Mouse (Mus musculus) Patski (cell line): ENCODE results near the gene Lrrc39. TPM values are rescaled to one million over a fixed set of nuclear protein-coding genes. Genes with fewer than 3 reads are reported as not detected.

Experiments
- ATAC-seq: fragments of 100-300 bp; one replicate; pipeline ENCODE4 v1.8.0; 2021
- CTCF ChIA-PET: fragments of 350-600 bp; sonication (Branson Sonifier 250); formaldehyde crosslinking; loops from one replicate; lab custom pipeline; 2022; ENCODE audit warnings: inconsistent platforms; lab: Charles Lee
- POLR2A ChIA-PET: fragments of 350-600 bp; sonication (Branson Sonifier 250); formaldehyde crosslinking; loops from one replicate; lab custom pipeline; 2022; ENCODE audit warnings: antibody characterized with exemption, inconsistent platforms; lab: Charles Lee
- DNase-seq: peaks from one replicate; pipeline ENCODE4 v3.0.0-alpha.2; 2011; ENCODE audit warnings: low read depth, low spot score
- H3K27me3 ChIP-seq: fragments of 371-371 bp; one replicate; pipeline ENCODE4 v1.5.1; 2021
- CTCF ChIP-seq: fragments of 100-300 bp; IDR thresholded peaks from one replicate; pipeline ENCODE4 v1.5.1; 2021
- in situ Hi-C: fragments of 300-500 bp; cut with MboI; formaldehyde crosslinking; loops from 3 replicates; pipeline ENCODE4 v1.11.1; 2018; ENCODE audit warnings: low pct_unique_long_range_greater_than_20kb, mixed read lengths
- polyA plus RNA-seq: library from polyadenylated mRNA; unstranded; gene quantifications from one replicate; pipeline ENCODE4 v1.2.3, GENCODE M21; 2021

The Lrrc39 gene
- polyA plus RNA-seq, 1 experiment from 2014 or later: 0.26 TPM

DNA sequence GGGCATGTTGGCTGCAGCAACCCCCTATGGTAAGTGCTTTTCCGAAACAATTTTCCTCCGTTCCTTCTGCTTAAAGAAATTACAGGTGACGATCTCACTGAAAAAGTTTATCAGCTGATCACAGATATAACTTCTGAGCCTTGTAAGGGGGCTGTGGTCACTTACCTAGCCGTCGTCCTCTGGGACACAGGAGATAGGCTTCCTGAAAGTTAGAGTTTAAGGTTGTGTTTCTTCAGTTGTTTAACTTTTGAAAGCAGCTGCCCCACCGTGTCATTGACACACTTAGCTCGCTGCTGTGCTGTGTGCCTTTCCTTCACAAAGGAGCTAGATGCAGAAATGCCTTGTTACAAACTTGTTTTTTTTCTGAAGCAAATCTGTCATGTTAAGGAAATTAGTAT lies 321 bp downstream of the Lrrc39 start:
- POLR2A ChIA-PET: interaction anchor here (0.5 to 1.3 kb wide), 3 partner anchors 12 to 222 kb away, joined by 3 read pairs; no protein-coding TSS in a partner anchor
- CTCF ChIA-PET: interaction anchor here (0.8 to 1.6 kb wide), 7 partner anchors 9 to 544 kb away, joined by 3 to 5 read pairs (median 4); no protein-coding TSS in a partner anchor
- in situ Hi-C loops: no loop called here
- DNase-seq (no peak), ATAC-seq (no peak)
- H3K27me3 ChIP-seq: no peaks in the 10 kb centered on the region
- no peak for TF ChIP-seq CTCF

DNA sequence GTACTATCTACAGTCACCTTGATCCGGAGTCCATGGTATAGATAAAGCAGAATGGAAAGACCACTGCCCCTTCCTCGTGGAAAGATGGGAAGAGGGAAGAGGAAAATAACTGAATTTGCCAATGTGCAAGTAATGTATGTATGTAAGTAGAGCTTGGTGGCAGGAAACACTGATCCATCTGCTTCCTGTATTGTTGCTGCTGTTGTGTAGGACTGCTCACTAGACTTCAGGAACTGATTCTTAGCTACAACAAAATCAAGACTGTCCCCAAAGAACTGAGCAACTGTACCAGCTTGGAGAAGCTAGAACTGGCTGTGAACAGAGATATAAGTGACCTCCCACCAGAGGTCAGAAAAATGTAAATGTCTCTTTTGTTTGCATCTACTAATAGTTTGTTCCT lies 7.9 kb downstream of the Lrrc39 start:
- no peak for TF ChIP-seq CTCF
- ATAC-seq (no peak), DNase-seq (no peak)
- in situ Hi-C loops: no loop called here
- ChIA-PET CTCF (interaction anchor here (1.3 to 1.5 kb wide), 2 partner anchors 16 to 237 kb away, joined by 4 read pairs; no protein-coding TSS in a partner anchor), POLR2A (no interaction called here)
- peaks cover 5% of the 10 kb centered on the region for H3K27me3 ChIP-seq

DNA sequence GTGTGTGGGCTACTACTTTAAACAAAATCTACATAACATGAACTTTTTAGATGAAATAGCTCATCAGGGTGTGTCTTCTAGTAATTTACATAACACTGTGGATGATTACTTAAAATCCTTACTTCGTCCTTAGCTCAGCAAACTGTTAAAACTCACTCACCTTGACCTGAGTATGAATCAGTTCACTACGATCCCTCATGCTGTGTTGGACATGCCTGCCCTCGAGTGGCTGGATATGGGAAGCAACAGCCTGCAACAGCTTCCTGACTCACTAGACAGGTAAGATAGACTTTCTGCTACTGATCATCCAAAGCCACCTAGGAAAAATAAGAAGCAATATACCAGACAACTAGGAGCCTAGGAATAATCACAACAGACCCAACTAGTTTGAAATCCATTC lies 14.5 kb downstream of the Lrrc39 start:
- CTCF ChIA-PET: interaction anchor here (0.9 to 2.3 kb wide), 10 partner anchors 9 to 250 kb away, joined by 3 to 10 read pairs (median 4); partner anchors contain the start of genes Dbt, Lrrc39 and Rtca
- in situ Hi-C loops: loop anchor here (5.0 kb wide), 2 partner anchors 65 to 245 kb away; partner anchors contain the start of gene Dbt
- H3K27me3 ChIP-seq: no peaks in the 10 kb centered on the region
- TF ChIP-seq CTCF: peak; percentile 73
- ATAC-seq (no peak), DNase-seq (no peak)
- POLR2A ChIA-PET: interaction anchor here (1.2 kb wide), 1 partner anchor 12 kb away, joined by 3 read pairs; no protein-coding TSS in a partner anchor

DNA sequence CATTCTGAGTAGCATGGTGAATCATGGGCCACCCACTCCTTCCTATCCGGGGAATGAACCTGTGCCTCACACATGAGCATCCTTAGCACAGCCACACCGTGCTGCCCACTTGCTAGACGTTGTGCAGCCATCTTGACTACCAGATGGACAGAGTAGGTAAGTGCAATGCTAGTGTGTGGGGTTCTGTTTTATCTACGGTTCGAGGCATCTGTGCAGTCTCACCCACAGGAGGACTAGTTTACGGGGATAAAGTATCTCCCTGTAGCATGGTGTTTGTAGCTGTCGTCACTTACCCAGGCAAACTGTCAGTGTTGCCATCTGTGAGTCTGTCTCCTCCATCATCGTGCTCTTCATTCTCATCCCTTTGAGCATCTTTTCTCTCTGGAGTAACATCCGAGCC lies 19.4 kb downstream of the Lrrc39 start:
- POLR2A ChIA-PET: no interaction called here
- no peak for ATAC-seq
- in situ Hi-C loops: no loop called here

DNA sequence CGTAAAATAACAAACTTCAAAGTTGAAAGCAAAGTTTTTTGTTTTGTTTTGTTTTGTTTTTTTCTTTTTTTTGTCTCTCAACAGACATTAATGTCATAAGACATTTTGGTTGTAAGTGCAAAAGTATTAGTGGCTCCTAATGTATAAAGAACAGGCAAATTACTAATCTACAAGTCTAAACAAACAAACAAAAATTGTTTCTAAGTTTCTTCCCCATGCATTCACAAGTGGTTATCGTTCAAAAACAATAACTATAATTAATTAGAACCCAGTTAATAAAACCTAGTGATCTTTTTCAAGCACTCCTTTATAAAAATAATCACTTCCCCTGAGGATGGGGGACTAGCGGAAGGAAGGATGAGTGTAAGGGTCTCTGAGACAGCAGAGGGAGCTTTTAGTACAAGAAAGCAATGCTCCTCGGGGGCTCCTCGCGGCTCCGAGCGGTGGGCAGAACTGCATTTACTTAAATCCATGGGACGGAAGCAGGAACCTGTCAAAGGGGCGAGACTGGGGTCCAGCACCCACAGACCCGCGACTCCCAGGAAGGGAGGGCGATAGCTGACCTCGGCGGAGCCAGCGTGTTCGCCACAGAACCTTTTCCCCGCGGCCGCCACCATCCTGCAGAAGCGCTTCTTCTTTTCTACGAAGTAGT lies 31.4 kb downstream of the Lrrc39 start:
- ChIA-PET CTCF (interaction anchor here (1.1 to 1.7 kb wide), 3 partner anchors 10 to 21 kb away, joined by 3 read pairs; partner anchors contain the start of gene Trmt13), POLR2A (interaction anchor here (0.6 to 1.8 kb wide), 5 partner anchors 10 to 170 kb away, joined by 3 to 6 read pairs (median 4); partner anchors contain the start of genes Cdc14a and Dbt)
- in situ Hi-C loops: loop anchor here (10.0 kb wide), 1 partner anchor 241 kb away; no protein-coding TSS in a partner anchor
- ATAC-seq (peak; percentile 54), DNase-seq (no peak)
- H3K27me3 ChIP-seq: no peaks in the 10 kb centered on the region
- TF ChIP-seq CTCF: no peak

More for the DNA sequence above, 19.4 kb downstream of the Lrrc39 start:
- no peak for TF ChIP-seq CTCF
- CTCF ChIA-PET: interaction anchor here (0.9 to 1.5 kb wide), 4 partner anchors 19 to 250 kb away, joined by 3 to 5 read pairs (median 4); partner anchors contain the start of genes Dbt and Lrrc39
- DNase-seq: no peak
- H3K27me3 ChIP-seq: no peaks in the 10 kb centered on the region

DNA sequence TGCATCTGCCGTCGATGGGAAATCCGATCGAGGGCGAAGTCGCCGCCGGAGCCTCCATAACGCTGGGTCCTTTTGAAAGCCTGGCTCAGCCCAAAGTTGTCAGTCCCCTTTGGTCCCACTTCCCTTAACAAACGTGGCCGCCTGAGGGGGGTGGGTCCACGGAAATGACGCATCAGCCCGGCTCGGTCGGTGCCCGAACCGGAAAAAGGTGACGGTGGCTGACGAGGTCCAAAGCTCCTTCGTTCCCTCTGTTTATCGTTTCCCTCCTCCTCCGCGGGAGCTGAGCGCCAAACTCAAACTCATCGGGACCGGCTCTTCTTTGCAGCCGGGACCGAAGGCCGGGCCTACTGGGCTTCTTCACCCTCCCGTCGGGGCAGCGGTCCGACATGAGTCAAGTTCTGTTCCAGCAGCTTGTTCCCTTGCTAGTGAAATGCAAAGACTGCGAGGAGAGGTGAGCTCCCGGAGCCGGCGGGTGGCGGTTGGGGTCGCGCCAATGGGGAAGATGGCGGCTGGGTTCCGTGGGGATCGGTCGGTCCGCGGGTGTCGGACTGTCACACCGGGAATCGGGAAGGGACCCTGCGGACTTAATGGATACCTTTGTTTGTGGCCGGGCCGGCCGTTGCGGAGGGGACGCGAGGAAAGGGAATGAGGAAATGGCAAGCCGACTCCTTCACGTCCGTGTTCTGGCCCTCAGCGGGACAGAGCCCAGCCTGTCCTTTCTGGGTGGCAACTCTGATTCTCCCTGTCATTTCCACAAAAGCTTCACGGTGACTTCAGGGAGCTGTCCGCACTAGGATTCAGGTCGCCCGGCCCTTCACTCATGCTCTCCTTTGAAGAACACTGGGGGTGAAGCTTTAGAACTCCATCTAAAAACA lies 32.2 kb downstream of the Lrrc39 start, which contains the start of gene Sass6:
TSS of gene Sass6 (plus strand) at position 255 of the 875 bp plus-strand sequence.
- ATAC-seq: peak; percentile 92
- TF ChIP-seq CTCF: no peak
- ChIA-PET CTCF (interaction anchor here (1.0 to 1.7 kb wide), 5 partner anchors 9 to 263 kb away, joined by 3 to 4 read pairs (median 3); partner anchors contain the start of gene Trmt13), POLR2A (interaction anchor here (0.6 to 1.8 kb wide), 6 partner anchors 11 to 171 kb away, joined by 3 to 6 read pairs (median 4); partner anchors contain the start of genes Cdc14a and Dbt)
- peak; percentile 99 for DNase-seq
- H3K27me3 ChIP-seq: no peaks in the 10 kb centered on the region
- in situ Hi-C loops: loop anchor here (5.0 to 10.0 kb wide), 2 partner anchors 152 to 240 kb away; no protein-coding TSS in a partner anchor

DNA sequence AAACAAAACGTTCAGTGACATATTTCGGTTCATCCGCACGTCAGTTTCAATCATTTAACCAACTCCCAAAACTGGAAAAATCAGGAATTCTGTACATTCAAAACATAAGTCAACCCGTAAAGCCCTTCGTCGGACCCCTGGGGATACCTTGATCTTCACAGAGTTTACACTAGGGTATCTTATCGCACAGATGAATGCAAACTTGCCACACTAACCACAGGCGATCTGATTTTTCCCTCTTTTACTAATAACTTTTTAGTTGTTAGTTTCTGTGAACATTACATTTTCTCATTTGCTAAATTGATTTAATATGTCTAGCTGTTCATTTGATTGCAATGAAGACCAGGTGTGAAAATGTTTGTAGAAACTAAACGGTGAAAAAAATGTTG lies 32.8 kb downstream of the Lrrc39 start:
- no peak for ATAC-seq
- H3K27me3 ChIP-seq: no peaks in the 10 kb centered on the region
- ChIA-PET CTCF (interaction anchor here (1.0 to 1.6 kb wide), 4 partner anchors 9 to 264 kb away, joined by 3 to 4 read pairs (median 3); partner anchors contain the start of gene Trmt13), POLR2A (no interaction called here)
- in situ Hi-C loops: loop anchor here (5.0 to 10.0 kb wide), 2 partner anchors 152 to 239 kb away; no protein-coding TSS in a partner anchor
- no peak for DNase-seq
- TF ChIP-seq CTCF: no peak

DNA sequence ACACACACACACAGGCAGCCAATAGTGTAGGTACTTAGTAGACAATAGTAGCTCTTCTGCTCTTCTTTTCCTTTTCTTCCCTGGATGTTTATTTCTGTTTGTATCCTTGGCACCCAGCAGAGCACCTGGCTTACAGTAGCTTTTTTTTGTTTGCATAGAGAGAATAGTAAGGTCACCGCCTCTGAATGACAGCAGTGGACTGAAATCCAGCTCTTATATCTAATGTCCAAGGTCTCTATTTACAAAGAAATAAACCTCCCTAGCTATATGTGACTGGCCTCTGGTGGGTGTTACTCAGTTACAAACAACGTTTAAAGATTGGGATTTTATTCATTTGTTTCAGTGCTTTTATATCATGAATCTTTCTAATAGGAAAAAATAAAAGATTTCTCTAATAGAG lies 36.9 kb downstream of the Lrrc39 start:
- ATAC-seq: no peak
- CTCF ChIA-PET: interaction anchor here (1.1 to 2.5 kb wide), 3 partner anchors 12 to 152 kb away, joined by 3 to 10 read pairs (median 5); partner anchors contain the start of gene Trmt13
- no peaks in the 10 kb centered on the region for H3K27me3 ChIP-seq
- in situ Hi-C loops: loop anchor here (5.0 to 10.0 kb wide), 2 partner anchors 148 to 235 kb away; no protein-coding TSS in a partner anchor
- POLR2A ChIA-PET: interaction anchor here (0.9 kb wide), 1 partner anchor 12 kb away, joined by 3 read pairs; no protein-coding TSS in a partner anchor
- no peak for DNase-seq
- no peak for TF ChIP-seq CTCF

DNA sequence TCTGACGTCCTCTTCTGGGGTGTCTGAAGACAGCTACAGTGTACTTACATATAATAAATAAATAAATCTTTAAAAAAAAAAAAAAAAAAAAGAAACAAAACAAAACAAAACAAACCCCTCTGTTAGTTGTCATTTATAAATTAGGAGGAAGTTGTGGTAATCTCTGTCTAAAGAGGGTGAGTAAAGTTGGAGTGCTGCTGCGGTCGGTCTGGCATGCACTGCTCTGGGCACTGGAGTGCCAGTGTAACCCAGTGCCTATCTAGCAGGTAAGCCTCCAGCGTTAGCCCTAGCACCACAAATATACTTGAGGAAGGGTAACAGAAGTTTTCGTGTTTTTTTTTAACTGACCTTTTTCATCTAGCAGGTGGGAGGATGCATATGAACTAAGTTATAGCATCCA lies 38.2 kb downstream of the Lrrc39 start:
- DNase-seq: no peak
- POLR2A ChIA-PET: no interaction called here
- in situ Hi-C loops: no loop called here
- CTCF ChIA-PET: interaction anchor here (1.0 to 2.5 kb wide), 3 partner anchors 14 to 60 kb away, joined by 3 to 10 read pairs (median 4); partner anchors contain the start of gene Trmt13
- no peak for ATAC-seq
- no peaks in the 10 kb centered on the region for H3K27me3 ChIP-seq
- no peak for TF ChIP-seq CTCF
